Mouse (Mus musculus): ENCODE measurements around the gene Ccdc180.

Ccdc180 gene

DNA sequence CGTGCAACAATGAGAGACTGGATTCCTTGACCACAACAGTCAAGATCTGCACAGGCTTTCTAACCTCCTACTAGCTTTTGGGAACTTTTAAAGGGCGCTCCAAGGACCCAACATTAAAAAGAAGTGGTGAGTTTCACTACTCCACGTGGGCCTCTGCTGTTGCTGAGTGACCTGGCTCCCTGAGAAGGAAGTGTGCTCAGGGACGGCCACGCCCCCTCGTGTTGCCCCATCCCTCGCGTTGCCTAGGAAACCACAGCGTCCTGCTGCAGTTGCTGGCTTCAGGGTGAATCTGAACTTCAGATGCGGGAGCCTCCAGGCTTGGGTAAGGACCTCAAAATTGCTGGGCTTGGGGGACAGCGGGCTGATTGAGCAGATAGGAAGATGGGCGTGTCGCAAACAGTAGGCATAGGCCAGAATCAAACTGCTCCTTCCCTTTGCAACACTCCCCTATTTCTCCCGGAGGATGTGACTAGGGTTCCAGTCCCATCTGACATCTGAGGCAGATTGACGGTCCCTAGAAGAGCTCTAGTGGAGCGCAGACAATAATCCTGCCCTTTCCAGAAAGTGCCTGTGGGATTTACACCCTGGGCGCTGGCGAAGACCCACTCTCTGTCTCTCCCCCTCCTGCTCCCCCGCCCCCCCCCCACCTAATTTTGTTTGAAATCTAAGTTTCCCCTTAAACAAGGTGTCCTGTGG, at the start of gene Ccdc180:
TSS of gene Ccdc180 (plus strand) at position 238 of the 696 bp plus-strand sequence.
- peak; percentile 60 to 63 for DNase-seq

GRCm38 (mm10) chr4:45844355-45844754, 45.7 kb upstream of the Ccdc180 start:
- DNase-seq, result peak in 1 of 2 experiments; percentile 24

- DNase-seq, result no peak
Measured at GRCm38 (mm10) chr4:45846263-45846662, 43.8 kb upstream of the Ccdc180 start.

DNA sequence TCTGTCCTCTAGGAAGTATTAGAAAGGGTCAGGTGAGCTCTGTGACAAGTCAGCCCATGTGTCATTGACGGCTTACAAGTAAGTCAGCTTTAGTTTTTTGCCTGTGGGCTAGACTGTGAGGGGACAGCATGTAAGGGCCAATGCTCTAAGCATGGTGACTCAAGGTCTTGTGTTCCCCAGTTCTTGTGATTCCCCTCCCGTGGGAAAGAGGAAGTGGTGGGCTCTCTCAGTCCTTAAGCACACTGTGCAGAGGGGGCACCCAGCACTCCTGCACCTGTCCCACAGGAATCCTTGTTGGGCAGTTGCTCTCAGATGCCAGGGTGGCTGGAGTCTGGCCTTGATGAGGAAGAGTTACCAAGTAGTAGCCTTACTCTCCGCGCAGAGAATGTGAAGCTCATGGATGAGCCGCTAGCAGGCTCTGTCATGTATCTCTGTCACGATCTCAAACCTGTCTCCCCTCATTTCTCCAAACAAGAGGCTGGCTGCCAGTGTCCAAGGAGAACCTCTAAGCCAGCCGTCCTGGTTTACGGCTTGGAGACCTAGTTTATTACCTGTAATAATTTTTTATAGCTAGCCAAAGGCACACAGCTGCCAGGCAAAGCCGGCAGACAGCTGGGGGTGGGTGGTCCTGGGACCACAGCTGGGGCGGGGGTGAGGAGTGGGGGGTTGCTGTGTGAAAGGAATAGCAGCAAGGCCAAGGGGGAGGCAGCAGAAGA, 41.8 kb upstream of the Ccdc180 start, which contains the start of gene Stra6l:
TSS of gene Stra6l (plus strand) at position 556 of the 716 bp plus-strand sequence.
- DNase-seq, result no peak

- peak; percentile 9 to 11 for DNase-seq
Measured at GRCm38 (mm10) chr4:45848825-45849156, 41.3 kb upstream of the Ccdc180 start.

- DNase-seq, result no peak
Measured at GRCm38 (mm10) chr4:45849419-45849818, 40.7 kb upstream of the Ccdc180 start.

- peak; percentile 78 to 79 for DNase-seq
Measured at GRCm38 (mm10) chr4:45851640-45852051, 38.5 kb upstream of the Ccdc180 start.

DNA sequence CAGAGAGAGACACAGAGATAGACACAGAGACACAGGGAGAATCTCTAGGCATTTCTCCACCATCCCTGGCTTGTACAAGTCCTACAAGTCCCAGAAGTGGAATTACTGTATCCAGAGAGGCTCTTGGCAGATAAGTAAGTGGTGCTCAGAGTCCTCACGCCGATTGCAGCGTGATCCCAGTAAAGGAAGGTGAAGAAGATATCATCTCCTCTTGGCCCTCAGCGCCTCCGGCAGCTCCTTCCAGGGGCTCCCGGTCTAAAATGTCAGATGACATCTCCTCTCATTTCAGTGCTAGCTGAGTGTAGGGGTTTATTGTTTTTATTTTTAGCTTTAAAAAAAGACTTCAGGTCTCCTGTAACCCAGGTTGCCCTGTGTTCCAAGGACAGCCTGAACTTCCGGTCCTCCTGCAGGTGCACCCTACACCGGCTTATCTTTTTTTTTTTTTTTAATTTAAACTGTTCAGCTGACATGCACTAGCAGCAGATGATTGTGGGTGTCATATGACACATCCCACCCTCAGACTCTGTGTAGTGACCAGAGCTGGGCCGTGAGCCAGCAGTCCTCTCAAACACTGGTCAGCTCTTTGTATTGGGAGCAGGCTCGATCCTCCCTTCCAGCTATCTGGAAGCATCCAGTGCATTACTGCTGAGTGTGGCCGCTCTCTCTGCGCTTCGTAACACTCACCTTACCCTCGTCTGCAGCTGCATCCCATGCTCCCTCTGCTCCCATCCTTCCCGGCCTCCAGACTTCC, 36.4 kb upstream of the Ccdc180 start:
- DNase-seq, result no peak

- DNase-seq, result peak; percentile 69 to 82
Measured at GRCm38 (mm10) chr4:45855803-45856424, 34.2 kb upstream of the Ccdc180 start.

DNA sequence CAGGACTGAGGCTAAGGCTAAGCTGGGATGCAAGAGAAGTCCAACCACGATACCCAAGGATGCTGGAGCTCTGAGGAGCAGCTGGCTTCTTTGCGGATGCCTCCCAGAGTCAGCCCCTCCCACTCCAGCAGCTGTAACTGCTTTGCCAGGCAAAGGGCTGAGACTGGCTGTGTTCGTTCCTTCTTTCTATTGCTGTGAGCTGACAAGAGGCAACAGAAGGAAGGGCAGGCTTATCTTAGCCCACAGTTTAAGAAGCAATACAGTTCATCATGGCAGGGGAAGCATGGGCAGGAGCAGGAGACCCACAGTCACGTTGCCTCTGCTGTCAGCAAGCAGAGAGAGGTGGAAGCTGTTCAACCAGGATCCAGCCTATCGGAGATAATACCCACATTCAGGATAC, 28.9 kb upstream of the Ccdc180 start:
- no peak for DNase-seq

DNA sequence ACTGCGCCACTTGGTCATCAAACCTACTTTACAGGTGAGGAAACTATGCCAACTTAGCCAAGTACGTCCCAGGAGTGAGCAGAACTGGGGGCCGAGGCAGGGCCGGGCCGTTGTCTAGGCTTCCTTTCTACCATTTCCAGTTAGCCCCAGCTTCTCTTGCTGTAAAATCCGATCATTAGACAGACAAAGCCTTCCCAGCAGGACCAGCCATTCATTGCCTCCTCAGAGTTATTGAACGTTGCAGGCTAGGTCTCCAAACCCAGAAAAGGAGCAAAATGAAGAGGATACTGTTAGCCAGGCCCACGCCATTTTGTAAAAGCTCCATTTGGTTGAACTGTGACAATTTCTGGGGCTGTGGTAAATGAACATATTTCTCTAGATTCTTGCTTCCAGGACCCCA, 22.7 kb upstream of the Ccdc180 start:
- DNase-seq, result no peak

DNA sequence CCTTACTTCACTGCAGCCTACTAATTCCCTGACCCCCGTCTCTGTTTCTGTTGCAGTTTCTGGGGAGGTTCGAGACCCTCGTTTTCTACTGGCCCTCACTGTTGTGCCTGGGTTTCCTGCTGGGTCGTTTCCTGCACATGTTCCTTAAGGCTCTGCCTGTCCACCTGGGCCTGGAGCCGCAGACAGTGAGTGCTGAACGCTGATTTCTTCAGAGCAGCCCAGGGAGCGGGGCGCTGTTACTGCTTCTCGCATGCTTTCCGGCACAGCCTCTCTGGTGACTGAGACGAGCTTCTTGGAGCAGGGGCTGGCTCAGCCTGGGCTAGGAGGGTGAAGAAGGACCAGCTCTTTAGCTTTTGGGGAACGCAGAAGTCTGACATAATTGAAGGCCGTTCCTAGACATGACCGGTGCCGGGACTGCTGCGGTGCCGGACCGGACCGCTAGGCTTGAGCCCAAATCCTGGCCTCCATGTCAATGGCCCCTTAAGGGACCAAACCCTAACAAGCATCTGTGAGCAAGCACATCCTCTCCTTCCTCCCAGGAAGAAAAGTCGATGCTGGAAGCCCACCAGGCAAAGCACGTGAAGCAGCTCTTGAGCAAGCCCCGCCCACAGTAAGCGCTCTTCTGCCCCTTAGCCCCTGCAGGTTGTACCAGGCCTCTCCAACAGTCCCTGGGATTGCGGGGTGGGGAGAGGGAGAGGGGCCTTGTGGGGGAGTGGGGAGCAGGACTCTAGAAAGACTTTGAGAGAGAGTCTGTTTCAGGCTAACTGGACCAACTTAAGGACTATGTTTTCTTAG, 20.9 kb upstream of the Ccdc180 start:
- DNase-seq, result no peak

DNA sequence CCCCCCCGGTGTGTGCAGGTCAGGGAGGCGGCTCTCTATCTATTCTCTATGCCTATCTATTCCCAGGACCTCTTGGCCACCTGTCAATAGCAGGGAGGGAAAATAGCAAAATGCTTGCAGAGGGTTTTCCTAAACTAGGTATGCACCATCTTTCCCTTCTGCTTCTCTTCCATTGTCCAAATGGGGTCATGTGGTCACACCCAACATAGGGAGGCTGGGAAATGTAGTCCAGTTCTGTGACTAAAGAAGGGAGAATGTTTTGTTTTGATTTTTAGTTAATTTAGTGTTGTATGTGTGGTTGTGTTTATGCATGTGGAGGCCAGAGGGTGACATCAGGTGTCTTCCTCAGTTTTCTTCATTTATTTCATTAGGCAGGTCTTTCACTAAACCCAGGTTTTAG, 18.0 kb upstream of the Ccdc180 start:
- no peak for DNase-seq

GRCm38 (mm10) chr4:45878929-45879328, 11.2 kb upstream of the Ccdc180 start:
- peak; percentile 22 to 48 for DNase-seq

DNA sequence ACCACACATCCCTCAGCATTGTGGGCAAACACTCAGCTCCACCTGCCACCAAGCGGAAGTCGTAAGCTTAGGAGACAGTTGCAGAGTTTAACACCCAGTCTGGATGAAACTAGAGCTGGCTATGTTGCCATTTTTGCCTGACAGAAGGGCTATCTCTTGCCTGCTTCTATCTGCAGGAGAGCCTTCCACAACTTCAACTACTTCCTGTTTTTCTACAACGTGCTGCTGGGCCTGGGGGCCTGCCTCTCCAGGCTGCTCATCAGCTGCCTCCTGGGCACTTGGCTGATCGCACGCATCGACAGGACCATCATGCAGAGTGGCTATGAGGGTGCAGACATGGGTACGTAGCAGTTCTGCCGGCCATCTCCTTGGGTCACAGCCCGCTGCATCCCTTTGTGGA, 7.6 kb upstream of the Ccdc180 start:
- no peak for DNase-seq

DNA sequence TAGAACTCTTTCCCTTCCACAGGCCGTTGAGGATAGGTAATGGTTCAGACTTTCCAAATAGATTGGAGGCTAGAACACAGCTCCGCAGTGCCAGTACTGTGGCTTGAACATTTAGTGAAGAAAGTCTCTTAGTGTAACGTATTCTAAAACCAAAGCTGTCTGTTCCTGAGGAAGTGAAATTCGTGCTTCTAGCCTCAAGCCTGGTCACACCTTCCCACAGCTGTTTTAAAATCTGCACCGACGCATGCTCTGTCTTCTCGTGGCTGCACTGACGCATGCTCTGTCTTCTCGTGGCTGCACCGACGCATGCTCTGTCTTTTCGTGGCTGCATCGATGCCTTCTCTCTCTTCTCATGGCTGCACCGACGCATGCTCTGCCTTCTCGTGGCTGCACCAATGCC, 6.9 kb upstream of the Ccdc180 start:
- DNase-seq, result no peak

DNA sequence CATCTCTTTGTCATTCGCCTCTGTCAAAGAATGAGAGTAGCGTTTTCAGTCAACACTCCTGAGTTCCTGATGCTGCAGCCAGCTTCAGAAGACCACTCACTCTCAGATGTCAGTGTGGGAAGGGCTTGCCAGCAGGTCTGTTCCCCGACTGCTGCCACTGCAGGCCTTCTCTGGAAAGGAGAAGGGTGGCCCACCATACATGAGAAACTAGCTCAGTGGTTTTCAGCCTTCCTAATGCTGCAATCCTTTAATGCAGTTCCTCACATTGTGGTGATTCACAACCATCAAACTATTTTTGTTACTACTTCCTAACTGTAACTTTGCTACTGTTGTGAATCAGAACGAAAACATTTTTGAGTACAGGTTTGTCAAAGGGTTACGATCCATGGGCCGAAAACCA, 616 bp upstream of the Ccdc180 start:
- DNase-seq, result no peak

DNA sequence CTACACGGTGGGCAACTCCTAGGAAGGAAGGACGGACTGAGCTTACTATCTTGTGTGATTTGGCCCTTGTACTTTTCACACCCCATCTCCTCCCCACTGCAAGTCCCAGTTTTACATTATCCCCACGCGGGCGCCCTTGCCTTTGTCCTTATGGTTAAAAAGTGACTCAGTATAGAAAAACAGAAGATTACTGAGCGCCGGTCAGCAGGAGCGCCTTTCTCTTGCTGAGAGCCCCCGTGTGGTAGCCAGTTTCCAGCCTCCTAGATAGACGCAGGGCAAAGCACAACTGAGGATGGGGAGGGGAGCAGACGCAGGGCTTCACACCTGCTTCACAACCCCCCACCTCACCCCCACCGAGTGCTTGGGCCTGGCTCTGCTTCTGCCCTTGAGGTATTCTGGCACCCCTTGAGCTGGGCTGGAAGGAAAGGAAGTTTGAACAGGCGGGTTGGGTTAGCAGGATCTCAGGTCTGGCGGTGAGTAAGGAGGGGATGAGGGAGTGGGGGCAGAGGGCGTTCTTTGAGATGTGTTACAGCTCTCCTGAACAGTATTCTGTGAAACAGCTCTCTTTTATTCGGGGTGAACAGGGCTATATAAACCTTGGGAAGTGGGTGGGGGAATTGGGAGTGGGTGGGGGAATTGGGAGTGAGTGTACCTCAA, 6.5 kb downstream of the Ccdc180 start:
- peak; percentile 33 to 34 for DNase-seq

GRCm38 (mm10) chr4:45898413-45898812, 8.3 kb downstream of the Ccdc180 start:
- no peak for DNase-seq

DNA sequence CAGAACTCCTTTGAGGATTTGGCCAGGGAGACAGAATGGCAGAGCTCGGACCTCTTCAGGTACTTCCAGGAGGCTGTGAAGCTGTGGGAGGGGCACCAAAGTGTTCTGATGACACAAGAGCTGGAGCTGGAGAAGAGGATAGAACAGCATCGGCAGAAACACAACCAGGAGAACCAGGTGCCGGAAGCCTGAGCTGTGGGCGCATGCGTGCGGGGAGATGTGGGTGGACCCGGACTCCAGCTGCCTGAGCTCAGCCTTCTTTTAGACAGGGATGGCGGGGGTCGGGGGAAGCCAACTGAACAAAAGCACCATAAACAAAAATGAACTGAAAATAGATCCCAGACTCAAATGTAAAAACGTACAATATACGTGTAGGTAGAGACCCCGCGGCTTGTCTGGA, 19.2 kb downstream of the Ccdc180 start:
- DNase-seq, result no peak

DNA sequence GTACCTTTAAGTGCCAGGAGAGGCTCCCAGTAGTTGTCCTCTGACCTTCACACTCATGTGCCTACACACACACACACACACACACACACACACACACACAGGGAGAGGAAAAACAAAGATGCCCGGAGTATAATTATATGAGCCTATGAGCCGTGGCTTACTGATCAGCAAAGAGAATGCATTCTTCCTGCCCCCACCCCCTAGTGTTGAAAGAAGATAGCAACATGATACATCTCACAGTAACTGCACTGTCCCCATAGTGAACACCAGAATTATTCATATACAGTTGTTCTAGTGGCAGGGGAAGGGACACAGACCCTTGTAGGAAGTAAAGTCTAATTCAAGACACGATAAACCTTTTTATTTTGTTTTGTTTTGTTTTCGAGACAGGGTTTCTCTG, 19.8 kb downstream of the Ccdc180 start:
- DNase-seq, result no peak

DNA sequence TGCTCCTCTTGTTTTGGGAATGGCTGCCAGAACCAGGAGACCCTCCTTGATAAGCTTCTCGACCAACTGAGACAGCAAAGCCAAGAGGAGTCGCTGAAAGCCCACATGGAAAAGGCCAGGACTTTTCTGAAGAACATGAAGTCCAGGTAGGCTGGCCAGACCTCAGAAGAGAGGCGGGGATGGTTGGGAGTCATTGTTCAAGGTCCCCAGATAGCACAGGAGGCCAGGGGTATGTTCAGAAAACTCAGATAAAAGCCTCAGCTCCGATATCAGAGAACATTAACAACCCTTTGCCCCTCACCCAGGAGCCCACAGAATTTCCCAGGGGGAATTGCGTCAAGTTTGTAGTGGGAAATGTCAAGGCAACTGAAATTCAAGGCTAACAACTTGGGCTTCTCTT, 21.2 kb downstream of the Ccdc180 start:
- DNase-seq, result no peak

Measured in kidney, adult 8-10 months (tissue).